Mouse (Mus musculus) MEL (cell line): ENCODE results near the gene Foxn4. TPM values are rescaled to one million over a fixed set of nuclear protein-coding genes. Genes with fewer than 3 reads are reported as not detected.

Experiments
- DNase-seq: peaks from one replicate; pipeline ENCODE4 v3.0.0; 2011; ENCODE audit warnings: low read depth, low spot score
- H3K27ac ChIP-seq: 2 replicates; pipeline ENCODE4 v1.5.1; 2012; ENCODE audit warnings: low read depth, mild to moderate bottlenecking, control low read depth, low read length, moderate library complexity; ENCODE audit not compliant: control insufficient read depth
- H3K27me3 ChIP-seq, 2 experiments: fragments of 150-350 bp in 1 of 2; sonication (generic) in 1 of 2; 2 replicates each; pipeline ENCODE4 v1.6.1; 2012; ENCODE audit warnings: low read length in 2 of 2, mild to moderate bottlenecking in 2 of 2, improper control_type of control experiment in 1 of 2, moderate library complexity in 1 of 2; ENCODE audit not compliant: insufficient read depth in 2 of 2, control insufficient read depth in 1 of 2
- H3K36me3 ChIP-seq, 2 experiments: 2 replicates each; pipeline ENCODE4 v1.6.1; 2012 to 2014; ENCODE audit warnings: low read length in 2 of 2, improper control_type of control experiment in 1 of 2, inconsistent platforms in 1 of 2, mild to moderate bottlenecking in 1 of 2; ENCODE audit not compliant: insufficient read depth in 2 of 2, control insufficient read depth in 1 of 2
- H3K4me1 ChIP-seq, 2 experiments: fragments of 150-350 bp in 1 of 2; sonication (generic) in 1 of 2; 2 replicates each; pipeline ENCODE4 v1.6.1; 2012; ENCODE audit warnings: low read length in 2 of 2, improper control_type of control experiment in 1 of 2, mild to moderate bottlenecking in 1 of 2; ENCODE audit not compliant: insufficient read depth in 2 of 2, control insufficient read depth in 1 of 2
- H3K4me3 ChIP-seq, 2 experiments: fragments of 150-350 bp in 1 of 2; sonication (generic) in 1 of 2; 2 replicates each; pipeline ENCODE4 v1.5.1; 2012; ENCODE audit warnings: low read depth in 2 of 2, low read length in 2 of 2, mild to moderate bottlenecking in 2 of 2, moderate library complexity in 2 of 2, control low read depth in 1 of 2, improper control_type of control experiment in 1 of 2; ENCODE audit not compliant: control insufficient read depth in 1 of 2, insufficient read depth in 1 of 2
- H3K79me2 ChIP-seq: 2 replicates; pipeline ENCODE4 v1.6.1; 2012; ENCODE audit warnings: mild to moderate bottlenecking, low read length, moderate library complexity; ENCODE audit not compliant: control insufficient read depth, poor library complexity, insufficient read depth
- H3K9ac ChIP-seq: 2 replicates; pipeline ENCODE4 v1.6.1; 2012; ENCODE audit warnings: low read depth, mild to moderate bottlenecking, control low read depth, low read length, moderate library complexity; ENCODE audit not compliant: control insufficient read depth, poor library complexity, severe bottlenecking
- H3K9me3 ChIP-seq: fragments of 150-350 bp; sonication (generic); replicated peaks from 2 replicates; pipeline ENCODE4 v1.6.1; 2012; ENCODE audit warnings: mild to moderate bottlenecking, low read length, improper control_type of control experiment, moderate library complexity; ENCODE audit not compliant: insufficient read depth
- CHD1 ChIP-seq: IDR thresholded peaks from 2 replicates; pipeline ENCODE4 v1.6.1; 2012; ENCODE audit warnings: low read depth, mild to moderate bottlenecking, inconsistent platforms, low read length, improper control_type of control experiment
- CHD2 ChIP-seq: IDR thresholded peaks from 2 replicates; pipeline ENCODE4 v1.6.1; 2011; ENCODE audit warnings: low read length, improper control_type of control experiment
- CTCF ChIP-seq, 3 experiments: IDR thresholded peaks in 2 of 3; conservative IDR thresholded peaks in 1 of 3; 2 replicates each; pipeline ENCODE4 v1.5.1; 2011 to 2012; ENCODE audit warnings: low read length in 3 of 3, low read depth in 2 of 3, mild to moderate bottlenecking in 2 of 3, improper control_type of control experiment in 1 of 3, inconsistent platforms in 1 of 3, mixed read lengths in 1 of 3, moderate library complexity in 1 of 3; ENCODE audit not compliant: control insufficient read depth in 1 of 3, insufficient read depth in 1 of 3, poor library complexity in 1 of 3, severe bottlenecking in 1 of 3
- E2F4 ChIP-seq: IDR thresholded peaks from 2 replicates; pipeline ENCODE4 v1.6.1; 2011; ENCODE audit warnings: low read depth, low read length, improper control_type of control experiment, borderline replicate concordance
- ELF1 ChIP-seq: IDR thresholded peaks from 2 replicates; pipeline ENCODE4 v1.6.1; 2014; ENCODE audit warnings: low read depth, mild to moderate bottlenecking, inconsistent platforms, low read length, improper control_type of control experiment, moderate library complexity
- ETS1 ChIP-seq: IDR thresholded peaks from 2 replicates; pipeline ENCODE4 v1.6.1; 2012; ENCODE audit warnings: low read depth, mild to moderate bottlenecking, inconsistent platforms, low read length, improper control_type of control experiment, moderate library complexity
- GATA1 ChIP-seq: IDR thresholded peaks from 2 replicates; pipeline ENCODE4 v1.6.1; 2011; ENCODE audit warnings: low read depth, low read length, improper control_type of control experiment
- HCFC1 ChIP-seq: IDR thresholded peaks from 2 replicates; pipeline ENCODE4 v1.6.1; 2012; ENCODE audit warnings: low read depth, mild to moderate bottlenecking, inconsistent platforms, low read length, improper control_type of control experiment, moderate library complexity
- JUND ChIP-seq: IDR thresholded peaks from 2 replicates; pipeline ENCODE4 v1.6.1; 2011; ENCODE audit warnings: low read depth, mild to moderate bottlenecking, improper control_type of control experiment, low read length
- KAT2A ChIP-seq: conservative IDR thresholded peaks from 2 replicates; pipeline ENCODE4 v1.6.1; 2012; ENCODE audit warnings: low read depth, low read length, improper control_type of control experiment, inconsistent platforms
- MEF2A ChIP-seq: IDR thresholded peaks from 2 replicates; pipeline ENCODE4 v1.6.1; 2014; ENCODE audit warnings: low read depth, mild to moderate bottlenecking, inconsistent platforms, low read length, improper control_type of control experiment; ENCODE audit not compliant: poor library complexity, insufficient replicate concordance, severe bottlenecking; ENCODE audit errors: extremely low read depth
- NRF1 ChIP-seq: IDR thresholded peaks from 2 replicates; pipeline ENCODE4 v1.6.1; 2014; ENCODE audit warnings: low read depth, mild to moderate bottlenecking, inconsistent platforms, low read length, improper control_type of control experiment, moderate library complexity; ENCODE audit not compliant: poor library complexity, insufficient read depth, severe bottlenecking
- POLR2A ChIP-seq, 2 experiments: IDR thresholded peaks; 2 replicates each; pipeline ENCODE4 v1.6.1; 2011 to 2012; ENCODE audit warnings: low read length in 2 of 2, mild to moderate bottlenecking in 2 of 2, control low read depth in 1 of 2, improper control_type of control experiment in 1 of 2, low read depth in 1 of 2, moderate library complexity in 1 of 2; ENCODE audit not compliant: control insufficient read depth in 1 of 2, insufficient read depth in 1 of 2, poor library complexity in 1 of 2
- POLR2AphosphoS5 ChIP-seq: IDR thresholded peaks from 2 replicates; pipeline ENCODE4 v1.6.1; 2012; ENCODE audit warnings: low read depth, borderline replicate concordance, mild to moderate bottlenecking, inconsistent platforms, low read length, moderate library complexity, mixed read lengths
- RAD21 ChIP-seq: IDR thresholded peaks from 2 replicates; pipeline ENCODE4 v1.6.1; 2011; ENCODE audit warnings: mild to moderate bottlenecking, low read depth, low read length, improper control_type of control experiment
- TAL1 ChIP-seq: IDR thresholded peaks from 2 replicates; pipeline ENCODE4 v1.6.1; 2012; ENCODE audit warnings: mild to moderate bottlenecking, inconsistent platforms, low read length, moderate library complexity, mixed read lengths
- TCF12 ChIP-seq: IDR thresholded peaks from 2 replicates; pipeline ENCODE4 v1.6.1; 2014; ENCODE audit warnings: low read depth, mild to moderate bottlenecking, inconsistent platforms, low read length, improper control_type of control experiment, moderate library complexity
- ZKSCAN1 ChIP-seq: IDR thresholded peaks from 2 replicates; pipeline ENCODE4 v1.6.1; 2012; ENCODE audit warnings: low read depth, mild to moderate bottlenecking, inconsistent platforms, low read length, improper control_type of control experiment, moderate library complexity
- ZMIZ1 ChIP-seq: IDR thresholded peaks from 2 replicates; pipeline ENCODE4 v1.6.1; 2012; ENCODE audit warnings: low read depth, mild to moderate bottlenecking, inconsistent platforms, low read length, improper control_type of control experiment, moderate library complexity
- ZNF384 ChIP-seq: IDR thresholded peaks from 2 replicates; pipeline ENCODE4 v1.6.1; 2012; ENCODE audit warnings: low read depth, mild to moderate bottlenecking, inconsistent platforms, low read length, improper control_type of control experiment
- polyA plus RNA-seq, 2 experiments: library from polyadenylated mRNA; stranded (reverse) in 1 of 2; unstranded in 1 of 2; fragments of >175 nt in 1 of 2; fragments of >200 nt in 1 of 2; gene quantifications; 2 replicates each; pipeline versions ENCODE4 v1.2.1 to v1.2.4; 2012; ENCODE audit warnings: low replicate concordance in 2 of 2, low read depth in 1 of 2; ENCODE audit not compliant: insufficient read length in 2 of 2, insufficient read depth in 1 of 2, missing spikeins in 1 of 2
- total RNA-seq: library from RNA; depleted of rRNA; stranded (reverse); fragments of 300-350 nt; gene quantifications from 2 replicates; pipeline ENCODE4 v1.2.3, GENCODE M21; 2012

Foxn4 gene
- total and polyA plus RNA-seq, 3 experiments = 0.07 TPM; not detected in 2

DNA sequence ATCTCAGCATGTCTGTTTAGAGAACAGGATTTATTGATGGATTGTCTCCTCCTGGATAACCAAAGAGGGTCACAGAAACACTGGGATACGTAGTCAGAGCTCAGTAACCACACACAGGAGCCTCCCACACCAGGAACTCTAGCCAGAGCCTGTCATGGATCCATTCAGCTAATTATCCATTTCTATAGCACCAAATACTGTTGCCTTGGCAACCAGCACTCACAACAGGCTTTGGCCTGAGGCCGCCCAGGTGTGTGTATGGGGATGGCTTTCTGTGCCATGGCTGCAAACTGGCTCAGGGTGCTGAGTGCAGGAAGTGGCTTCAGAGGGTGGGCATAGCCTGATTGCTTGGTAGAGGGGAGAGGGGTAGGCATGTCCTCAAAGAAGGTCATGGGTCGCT, 16.4 kb upstream of the Foxn4 start:
- Histone ChIP-seq H3K27me3 (no peaks in the 10 kb centered on the region), H3K27ac (no peak overlapping the region), H3K9ac (no peak overlapping the region), H3K36me3 (no peaks in the 10 kb centered on the region), H3K9me3 (no peaks in the 10 kb centered on the region), H3K79me2 (no peaks in the 10 kb centered on the region), H3K4me3 (no peak overlapping the region), H3K4me1 (no peaks in the 10 kb centered on the region)
- DNase-seq = no peak
- TF ChIP-seq ZKSCAN1 (no peak), NRF1 (no peak), KAT2A (no peak), E2F4 (no peak), CHD1 (no peak), POLR2A (IDR thresholded peaks at IDR 0.05; ENCODE audit: control insufficient read depth in 1 of 2, insufficient read depth in 1 of 2, low read depth in 1 of 2, low read length in 2 of 2, poor library complexity in 1 of 2) (no peak), HCFC1 (no peak), ZMIZ1 (no peak), CTCF (IDR thresholded peaks at IDR 0.05 in 2 of 3, conservative IDR thresholded peaks at IDR 0.05 in 1 of 3; ENCODE audit: control insufficient read depth in 1 of 3, insufficient read depth in 1 of 3, low read depth in 2 of 3, low read length in 3 of 3, poor library complexity in 1 of 3, severe bottlenecking in 1 of 3) (no peak), GATA1 (no peak), TCF12 (no peak), TAL1 (no peak), RAD21 (no peak), ETS1 (no peak), ELF1 (no peak), ZNF384 (no peak), CHD2 (no peak)

DNA sequence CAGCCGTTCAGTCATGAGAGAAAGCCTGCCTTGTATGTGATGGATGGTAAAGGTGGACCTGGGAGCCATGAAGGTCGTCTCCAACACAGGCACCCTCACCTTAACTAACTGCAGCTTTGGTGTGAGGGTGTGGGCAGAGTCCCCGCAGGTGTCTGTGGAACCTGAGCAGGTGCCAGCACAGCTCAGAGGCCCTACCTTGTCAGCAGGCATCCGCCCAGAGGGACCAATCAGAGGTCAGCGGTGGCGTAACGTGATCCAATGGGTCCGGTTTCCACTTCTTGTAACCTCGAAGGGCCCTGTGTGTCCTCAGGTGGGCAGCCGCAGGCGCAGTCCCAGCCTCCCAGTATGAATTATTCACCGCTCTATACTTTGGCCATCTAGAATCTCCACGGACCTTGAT, 15.3 kb upstream of the Foxn4 start, which contains the start of gene Myo1h:
Gene Myo1h, plus strand, starts transcription at position 293 of the 400 bp plus-strand sequence.
- no peaks in the 10 kb centered on the region for H3K27me3 ChIP-seq
- no peaks in the 10 kb centered on the region for H3K36me3 ChIP-seq
- H3K9ac ChIP-seq = no peak within 1 kb of the TSS
- H3K79me2 ChIP-seq = no peaks in the 10 kb centered on the region
- H3K4me1 ChIP-seq = no peaks in the 10 kb centered on the region
- H3K27ac ChIP-seq = no peak within 1 kb of the TSS
- DNase-seq = no peak
- H3K9me3 ChIP-seq = no peaks in the 10 kb centered on the region
- no peak for TF ChIP-seq RAD21
- no peak for TF ChIP-seq JUND
- TF ChIP-seq MEF2A = no peak
- TF ChIP-seq ZMIZ1 = no peak
- TF ChIP-seq ETS1 = no peak
- TF ChIP-seq NRF1 = no peak
- TF ChIP-seq POLR2AphosphoS5 = no peak
- no peak for TF ChIP-seq CHD1
- no peak for TF ChIP-seq CTCF (IDR thresholded peaks at IDR 0.05 in 2 of 3, conservative IDR thresholded peaks at IDR 0.05 in 1 of 3; ENCODE audit: control insufficient read depth in 1 of 3, insufficient read depth in 1 of 3, low read depth in 2 of 3, low read length in 3 of 3, poor library complexity in 1 of 3, severe bottlenecking in 1 of 3)
- no peak for TF ChIP-seq ZKSCAN1
- TF ChIP-seq E2F4 = no peak
- no peak within 1 kb of the TSS for H3K4me3 ChIP-seq
